Mouse (Mus musculus): ENCODE measurements around the gene Elavl1.
"Not testable (repeated sequence)": the region's sequence is repeated elsewhere in the genome, so short reads cannot be mapped to it uniquely, and the experiment has no call there.

Gene Elavl1

DNA sequence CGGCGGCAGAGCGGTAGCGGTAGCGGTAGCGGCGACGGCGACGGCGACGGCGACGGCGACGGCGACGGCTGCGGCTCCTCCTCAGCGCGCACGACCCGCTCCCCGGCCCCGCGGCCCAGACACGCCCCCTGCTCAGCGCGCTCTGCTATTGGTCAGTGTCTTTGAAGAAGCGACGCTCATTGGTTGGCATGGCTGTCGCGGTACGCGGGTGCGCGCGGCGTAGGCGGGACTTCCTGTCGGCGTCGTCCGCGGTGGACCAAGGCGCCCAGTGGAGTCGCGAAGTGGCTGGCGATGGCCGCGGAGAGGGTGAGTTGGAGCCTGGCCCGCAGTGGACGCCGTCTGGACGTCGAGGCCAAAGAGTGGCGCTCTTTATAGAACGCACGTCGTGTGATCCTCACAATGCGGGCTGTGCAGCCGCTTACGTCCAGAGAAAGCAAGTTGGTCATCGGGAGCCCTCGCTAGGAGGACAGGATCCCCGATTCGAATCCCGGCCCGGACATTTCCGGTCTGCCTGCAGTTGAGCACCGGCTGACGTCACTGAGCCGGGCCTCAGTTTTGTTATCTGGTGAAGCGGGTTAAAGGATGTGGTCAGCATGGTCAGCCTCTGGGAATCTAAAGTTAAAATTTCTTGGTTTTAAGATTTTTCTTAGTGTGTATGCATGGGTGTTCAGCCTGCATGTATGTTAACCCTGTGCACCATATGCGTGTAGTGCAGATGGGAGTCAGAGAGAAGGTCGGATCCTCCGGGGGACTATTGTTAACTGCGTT lies at the start of gene Elavl1, which contains the start of gene Ccl25:
TSS of gene Elavl1 (minus strand) at position 431 of the 768 bp plus-strand sequence.
TSS of gene Ccl25 (plus strand) at position 228 of the 768 bp plus-strand sequence.
- peak; percentile 97 for DNase-seq

DNA sequence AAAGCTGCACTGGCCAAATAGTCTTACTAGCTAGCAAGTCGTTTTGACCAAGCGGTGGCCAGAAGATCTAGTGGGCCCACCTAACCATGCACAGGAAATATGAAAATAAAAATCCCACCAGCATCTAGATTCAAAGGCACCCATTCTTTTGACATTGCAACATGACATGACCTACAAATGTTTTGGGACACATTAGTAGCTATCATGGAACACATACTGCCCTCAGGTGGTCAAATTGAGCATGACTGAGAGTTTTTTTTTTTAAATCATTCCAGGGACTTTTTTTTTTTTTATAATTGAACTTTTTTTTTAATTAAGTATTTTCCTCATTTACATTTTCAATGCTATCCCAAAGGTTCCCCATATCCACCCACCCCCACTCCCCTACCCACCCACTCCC lies 47.4 kb upstream of the Elavl1 start:
- no peak for DNase-seq

DNA sequence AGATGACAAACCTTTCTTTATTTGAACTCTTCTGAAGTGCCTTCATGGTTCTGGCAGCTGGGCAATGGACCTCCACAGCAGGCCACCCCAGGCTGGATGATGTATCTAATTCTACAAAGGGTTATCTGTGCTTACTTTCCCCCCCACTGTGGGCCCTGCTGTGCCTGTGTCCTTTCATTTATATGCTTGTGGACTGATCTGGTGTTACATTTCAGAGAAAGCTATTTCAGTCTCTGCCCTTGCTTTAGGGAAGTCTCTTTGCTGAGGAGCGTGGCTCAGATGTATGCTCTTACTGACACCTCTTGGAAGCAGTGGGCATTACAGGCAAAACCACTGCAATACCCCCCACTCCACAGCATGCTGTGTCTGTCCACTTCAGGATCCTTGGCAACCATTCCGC lies 44.9 kb upstream of the Elavl1 start:
- DNase-seq = peak; percentile 32

DNA sequence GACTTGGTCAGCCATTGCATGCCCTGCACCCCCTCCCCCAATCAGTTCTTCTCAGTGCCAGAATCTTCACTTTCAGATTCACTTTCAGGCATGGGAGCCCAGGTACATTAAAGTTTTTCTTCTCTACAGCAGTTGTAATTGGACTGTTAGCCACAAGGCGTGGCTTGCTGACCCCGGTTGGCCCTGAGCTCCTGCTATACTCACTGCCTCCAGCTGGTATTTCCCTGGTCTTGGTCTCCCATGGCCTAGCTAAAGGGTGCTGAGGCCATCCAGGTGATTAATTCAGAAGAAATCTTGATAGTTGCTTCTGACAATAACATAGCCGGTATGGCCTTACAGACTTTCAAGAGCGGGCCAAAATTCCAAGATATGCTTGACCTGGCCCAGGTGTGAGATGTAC lies 43.3 kb upstream of the Elavl1 start:
- no peak for DNase-seq

DNA sequence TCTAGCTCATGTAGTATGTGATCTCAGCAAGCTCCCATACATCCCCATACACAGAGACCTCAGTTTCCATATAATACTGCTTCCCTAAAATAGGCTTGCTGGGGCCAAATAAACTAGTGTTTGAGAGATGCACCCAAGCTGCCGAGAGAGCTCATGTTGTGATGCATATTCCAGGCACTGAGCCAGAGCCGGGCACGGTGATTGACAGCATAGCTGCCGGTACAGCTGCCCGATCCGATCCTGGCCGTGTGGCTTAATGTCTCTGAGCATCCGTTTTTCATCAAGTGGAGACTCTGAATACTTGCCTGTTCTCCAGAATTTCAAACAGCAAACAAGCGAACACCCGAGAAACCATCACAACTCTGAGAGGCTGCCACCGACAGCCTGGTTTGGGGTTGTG lies 42.6 kb upstream of the Elavl1 start:
- no peak for DNase-seq

DNA sequence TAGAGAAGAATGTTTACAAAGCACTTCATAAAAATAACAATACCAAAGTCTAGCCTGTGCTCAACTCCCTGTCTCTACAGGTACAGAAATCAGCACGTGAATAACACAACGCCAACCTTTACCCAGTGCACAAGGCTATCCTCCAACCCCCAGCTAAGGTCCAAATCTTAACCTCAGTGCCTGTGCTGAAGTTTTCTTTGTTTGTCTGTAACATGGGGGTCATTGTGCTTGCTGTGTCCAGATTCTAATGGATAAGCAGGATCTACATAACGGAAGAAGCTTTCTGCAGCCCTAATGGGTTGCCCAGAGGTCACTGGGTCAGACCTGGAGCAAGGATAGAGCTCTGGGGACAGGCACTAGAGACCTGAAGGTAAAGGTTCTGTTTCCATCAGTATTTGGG lies 41.0 kb upstream of the Elavl1 start:
- DNase-seq = no peak

DNA sequence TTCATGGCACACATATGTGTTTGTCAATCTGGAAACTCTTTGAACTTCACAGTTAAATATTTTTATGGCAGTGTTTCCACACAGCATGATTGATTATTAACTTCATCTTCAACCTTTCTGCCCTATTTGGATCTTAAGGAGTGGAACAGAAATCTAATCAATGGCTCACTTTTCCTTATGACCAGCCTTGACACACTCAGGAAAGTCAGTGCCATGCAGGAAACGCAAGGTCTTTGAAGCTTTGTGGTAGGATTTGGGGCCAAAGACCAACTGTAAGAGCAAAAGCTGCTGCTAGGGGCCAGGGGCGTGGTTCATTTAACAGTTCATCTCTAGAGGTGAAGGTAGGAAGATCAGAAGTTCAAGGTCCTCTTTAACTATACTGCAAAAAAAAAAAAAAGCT lies 35.7 kb upstream of the Elavl1 start:
- no peak for DNase-seq

DNA sequence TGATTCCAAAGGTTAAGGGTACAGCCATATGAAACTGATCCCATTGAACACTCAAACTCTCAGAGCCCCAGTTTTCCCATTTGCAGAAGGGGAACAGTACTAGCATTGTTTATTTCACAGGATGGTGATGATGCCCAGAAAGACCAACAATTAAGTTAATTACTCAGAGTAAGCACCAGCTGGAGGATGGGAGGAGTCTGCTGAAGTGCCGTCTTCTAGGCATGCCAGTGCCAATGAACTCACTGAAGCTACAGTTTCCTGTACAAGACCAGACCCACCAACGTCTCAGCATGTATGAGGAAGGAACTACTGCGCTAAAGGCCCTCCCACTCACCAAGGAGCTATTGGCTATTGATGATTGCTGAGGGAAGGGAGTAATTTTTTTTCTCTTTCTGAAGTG lies 34.1 kb upstream of the Elavl1 start:
- DNase-seq = no peak

DNA sequence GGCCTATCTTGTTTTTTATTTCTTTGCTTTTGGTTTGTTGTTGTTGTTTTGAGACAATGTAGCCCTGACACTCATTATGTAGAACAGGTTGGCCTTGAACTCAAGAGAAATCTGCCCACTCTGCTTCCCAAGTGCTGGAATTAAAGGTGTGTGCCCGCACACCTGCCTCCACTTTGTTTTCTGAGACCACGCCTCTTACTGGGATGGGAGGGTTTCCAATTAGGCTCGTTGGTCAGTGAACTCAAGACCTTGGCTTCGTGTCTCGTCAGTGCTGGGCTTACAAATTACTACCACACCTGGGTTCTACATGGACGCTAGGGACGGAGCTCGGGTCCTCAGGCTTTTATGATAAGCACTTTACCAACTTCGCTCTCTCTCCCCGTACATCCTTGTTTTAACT lies 30.2 kb upstream of the Elavl1 start:
- no peak for DNase-seq

DNA sequence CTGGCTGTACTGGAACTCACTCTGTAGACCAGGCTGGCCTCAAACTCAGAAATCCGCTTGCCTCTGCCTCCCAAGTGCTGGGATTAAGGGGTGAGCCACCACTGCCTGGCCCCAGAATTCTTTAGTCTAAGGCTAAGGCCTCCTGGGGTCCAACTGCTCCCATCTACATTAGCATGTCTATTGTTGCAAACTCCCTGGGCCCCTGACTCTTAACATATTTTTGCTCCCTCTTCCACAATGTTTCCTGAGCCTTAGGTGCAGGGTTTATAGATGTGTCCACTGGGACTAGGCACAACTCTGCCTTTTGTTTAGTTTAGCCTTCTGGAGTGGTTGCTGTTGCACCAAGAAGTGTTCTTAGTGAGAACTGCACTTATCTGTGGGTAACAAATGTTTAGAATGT lies 29.3 kb upstream of the Elavl1 start:
- DNase-seq = no peak

DNA sequence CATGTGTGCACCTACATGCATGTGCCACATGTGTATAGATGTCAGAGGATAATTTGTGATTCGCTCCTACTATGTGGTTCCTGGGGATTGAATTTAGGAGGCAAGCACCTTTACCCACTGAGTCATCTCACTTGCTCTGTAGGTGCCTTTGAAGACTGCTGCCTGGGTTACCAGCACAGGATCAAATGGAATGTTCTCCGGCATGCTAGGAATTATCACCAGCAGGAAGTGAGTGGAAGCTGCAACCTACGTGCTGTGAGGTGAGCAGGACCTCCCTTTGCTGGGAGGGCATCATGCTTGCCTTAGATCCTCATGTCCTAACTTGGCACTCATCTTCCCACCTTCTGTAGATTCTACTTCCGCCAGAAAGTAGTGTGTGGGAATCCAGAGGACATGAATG lies 28.5 kb upstream of the Elavl1 start:
- no peak for DNase-seq

DNA sequence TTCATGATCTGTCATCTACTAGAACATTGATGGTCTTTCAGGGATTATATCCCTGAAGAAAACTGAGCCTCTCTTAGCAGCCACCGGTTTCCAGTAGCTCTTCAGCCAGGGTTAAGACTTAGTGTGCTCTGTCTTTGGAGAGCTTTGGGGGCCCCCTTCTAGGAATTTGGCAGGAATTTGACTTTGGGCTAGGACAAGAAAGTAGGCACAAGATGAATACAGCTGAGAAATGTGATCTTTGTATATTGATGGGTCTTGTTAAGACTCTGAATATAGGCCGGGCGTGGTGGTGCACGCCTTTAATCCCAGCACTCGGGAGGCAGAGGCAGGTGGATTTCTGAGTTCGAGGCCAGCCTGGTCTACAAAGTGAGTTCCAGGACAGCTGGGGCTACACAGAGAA lies 27.3 kb upstream of the Elavl1 start:
- DNase-seq = not testable (repeated sequence)

DNA sequence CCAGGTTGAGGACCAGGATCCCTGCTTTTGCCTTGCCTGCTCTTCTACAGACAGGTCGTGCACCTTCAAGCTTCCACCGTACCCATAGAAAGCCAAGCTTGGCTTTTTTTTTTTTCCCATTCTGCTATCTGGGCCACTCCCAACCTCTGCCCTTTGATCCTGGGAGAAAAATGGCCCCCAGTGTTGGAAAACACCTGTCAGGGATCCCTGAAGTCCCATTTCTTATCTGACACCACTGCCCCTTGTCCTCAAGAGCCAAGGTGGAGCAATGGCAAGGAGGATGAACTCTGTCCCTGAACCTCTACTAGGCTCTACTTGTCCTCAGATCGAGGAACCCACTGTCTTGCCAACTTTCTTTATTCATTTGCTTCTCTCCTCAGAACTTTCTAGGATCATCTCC lies 25.4 kb upstream of the Elavl1 start:
- DNase-seq = no peak

DNA sequence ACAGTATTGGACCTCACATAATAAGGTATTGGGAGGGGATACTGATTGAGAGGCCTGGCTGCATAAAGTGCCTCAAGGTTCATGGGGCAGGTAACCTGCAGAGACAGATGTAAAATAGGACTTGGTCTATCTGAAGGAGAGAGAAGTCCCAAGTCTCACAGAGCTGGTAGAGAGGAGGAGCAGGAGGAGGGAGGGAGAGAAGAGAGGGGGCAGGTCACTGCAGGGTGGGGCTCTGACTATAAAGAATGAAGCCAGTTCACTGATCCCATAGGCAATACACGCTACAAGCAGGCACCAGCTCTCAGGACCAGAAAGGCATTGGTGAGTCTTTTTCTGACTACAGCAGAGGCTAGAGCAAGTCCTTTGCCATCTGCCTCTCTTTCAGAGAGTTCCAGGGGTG lies 24.1 kb upstream of the Elavl1 start:
- DNase-seq = no peak

DNA sequence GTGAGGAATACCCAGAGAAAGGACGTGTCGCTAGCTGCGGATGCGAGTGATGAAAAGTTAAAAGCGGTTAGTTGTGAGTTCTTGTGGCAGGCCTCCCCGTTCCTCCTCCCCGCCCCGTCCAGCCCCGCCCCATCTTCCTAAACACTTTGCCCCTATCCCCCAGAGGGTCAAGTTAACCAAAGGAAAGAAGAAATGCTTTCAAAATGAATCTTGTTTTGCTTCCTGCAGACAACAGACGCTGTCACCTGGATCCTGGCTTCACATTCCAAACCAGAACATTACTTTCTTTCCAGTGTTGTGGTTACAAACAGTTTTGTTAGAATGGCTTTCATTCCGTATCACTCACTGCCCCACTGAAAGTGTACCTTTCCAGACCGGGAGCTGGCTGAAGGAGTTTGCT lies 23.1 kb upstream of the Elavl1 start:
- no peak for DNase-seq

DNA sequence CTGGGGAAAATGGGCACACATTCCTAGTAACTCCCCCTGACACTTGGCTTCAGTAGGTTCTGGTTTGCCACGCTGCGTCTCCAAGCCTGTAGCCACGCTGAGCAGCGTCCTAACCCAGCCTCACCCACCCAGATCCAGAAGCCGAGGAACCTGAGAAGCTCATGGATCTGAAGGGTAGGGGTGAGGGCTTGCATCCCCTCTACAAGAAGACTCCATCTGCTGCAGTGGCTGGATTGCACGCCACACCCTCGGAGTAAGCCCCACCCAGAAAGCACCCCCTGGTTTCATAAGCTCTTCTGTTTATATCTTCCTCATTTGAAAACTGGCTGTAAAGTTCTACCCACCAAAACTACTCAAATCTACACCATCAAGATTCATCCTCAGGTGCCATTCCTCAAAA lies 22.4 kb upstream of the Elavl1 start:
- DNase-seq = no peak

DNA sequence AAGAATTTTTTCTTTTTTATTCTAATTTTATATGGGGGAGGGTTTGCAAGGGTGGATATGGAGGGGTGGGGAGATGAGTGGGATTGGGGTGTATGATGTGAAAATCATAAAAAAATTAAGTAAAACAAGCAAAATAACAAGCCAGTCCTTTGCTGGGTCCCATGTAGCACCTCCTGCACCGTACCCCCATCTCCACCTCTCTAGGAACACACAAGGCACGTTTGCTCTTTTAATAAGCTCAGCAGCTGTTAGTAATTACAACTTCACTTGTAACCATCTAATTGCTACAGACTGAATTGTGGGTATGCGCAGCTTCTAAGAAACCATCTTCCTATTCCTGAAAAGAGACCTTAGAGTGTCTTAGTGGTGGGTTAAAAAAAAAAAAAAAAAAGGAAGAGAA lies 15.0 kb upstream of the Elavl1 start:
- DNase-seq = no peak

DNA sequence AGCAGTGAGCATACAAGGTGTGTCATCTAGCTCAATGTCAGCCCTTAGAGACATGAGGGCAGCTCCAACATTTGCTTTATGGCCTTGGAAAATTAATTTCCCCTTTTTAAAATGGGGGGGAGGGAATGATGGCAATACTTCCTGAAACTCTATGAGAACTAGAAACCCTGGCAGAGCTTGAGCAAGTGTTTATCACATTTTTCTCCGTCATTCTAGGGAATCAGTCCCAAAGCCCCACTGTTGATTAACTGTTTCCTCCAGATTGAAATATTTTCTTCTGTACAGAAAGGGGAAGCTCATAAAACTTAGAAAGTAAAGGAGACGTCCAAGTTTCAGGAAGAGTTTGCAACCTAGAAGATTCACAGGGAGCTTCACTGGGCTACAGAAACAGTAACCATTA lies 10.5 kb upstream of the Elavl1 start:
- no peak for DNase-seq

DNA sequence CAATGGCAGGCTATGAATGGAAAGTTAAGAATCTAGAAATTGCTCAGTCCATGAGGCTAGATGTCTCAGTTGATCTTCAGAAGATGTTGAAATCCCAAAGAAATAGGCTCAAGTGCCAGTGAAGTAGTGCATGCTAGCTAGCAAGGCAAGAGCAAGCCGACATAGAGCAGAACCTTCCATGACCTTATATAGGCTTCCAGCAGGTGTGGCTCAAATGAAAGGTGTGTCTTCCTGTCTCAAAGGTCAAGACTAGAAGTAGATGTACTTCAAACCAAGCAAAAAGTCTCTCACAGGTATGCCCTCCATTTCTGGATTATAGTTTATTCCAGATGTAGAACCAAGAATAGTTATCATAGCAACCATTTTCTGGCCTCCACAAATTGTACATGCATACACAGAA lies 8.8 kb upstream of the Elavl1 start:
- DNase-seq = no peak

DNA sequence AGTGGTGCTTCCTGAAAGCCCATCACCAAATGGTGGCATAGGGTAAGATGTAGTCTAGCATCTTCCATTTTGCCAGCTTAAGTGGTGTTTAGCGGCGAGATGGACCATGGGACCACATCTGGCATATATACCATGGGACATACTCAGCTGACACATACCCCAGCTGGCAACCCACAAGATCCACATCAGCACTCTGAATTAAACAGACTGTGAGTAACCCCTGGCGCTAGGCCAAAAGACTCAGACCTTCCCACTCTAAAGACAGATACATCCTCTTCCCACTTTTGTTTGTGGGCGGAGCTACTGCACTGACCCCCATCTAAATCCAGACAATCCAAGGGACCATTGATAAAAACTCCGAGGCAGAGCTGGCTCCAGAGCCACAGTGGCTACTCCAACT lies 3.8 kb upstream of the Elavl1 start:
- no peak for DNase-seq

DNA sequence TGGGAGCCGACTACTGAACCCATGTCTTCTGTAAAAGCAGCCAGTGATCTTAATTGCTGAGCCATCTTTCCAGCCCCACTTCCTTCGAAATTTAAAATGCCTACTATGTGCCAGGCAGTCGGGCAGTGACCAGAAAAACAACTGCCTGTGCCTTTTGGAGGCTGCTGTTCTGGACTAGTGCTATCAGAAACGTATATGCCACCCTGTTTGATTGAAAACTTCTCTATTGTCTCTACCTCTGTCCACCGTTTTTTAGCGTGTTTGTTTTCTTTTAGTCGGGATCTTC lies 481 bp upstream of the Elavl1 start:
- DNase-seq = no peak

DNA sequence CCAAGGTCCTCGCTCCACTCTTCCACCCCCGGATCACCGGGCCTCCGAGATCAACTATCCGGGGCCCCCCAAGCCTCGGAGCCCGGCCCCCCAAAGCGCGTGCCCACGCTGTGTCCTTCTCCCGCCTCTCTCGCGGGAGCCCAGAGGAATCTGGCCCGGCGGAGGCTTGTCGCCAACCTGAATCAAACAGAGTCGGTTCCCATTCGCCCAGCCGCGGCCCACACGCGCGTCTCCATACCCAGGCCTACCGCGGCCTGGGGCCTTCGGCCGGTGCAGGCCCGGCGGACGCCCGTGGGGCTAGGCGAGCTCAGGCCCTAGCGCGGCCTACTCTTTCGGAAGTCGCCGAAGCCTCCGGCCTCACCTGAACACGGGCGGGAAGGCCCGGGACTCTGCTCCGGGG lies 688 bp downstream of the Elavl1 start:
- no peak for DNase-seq

DNA sequence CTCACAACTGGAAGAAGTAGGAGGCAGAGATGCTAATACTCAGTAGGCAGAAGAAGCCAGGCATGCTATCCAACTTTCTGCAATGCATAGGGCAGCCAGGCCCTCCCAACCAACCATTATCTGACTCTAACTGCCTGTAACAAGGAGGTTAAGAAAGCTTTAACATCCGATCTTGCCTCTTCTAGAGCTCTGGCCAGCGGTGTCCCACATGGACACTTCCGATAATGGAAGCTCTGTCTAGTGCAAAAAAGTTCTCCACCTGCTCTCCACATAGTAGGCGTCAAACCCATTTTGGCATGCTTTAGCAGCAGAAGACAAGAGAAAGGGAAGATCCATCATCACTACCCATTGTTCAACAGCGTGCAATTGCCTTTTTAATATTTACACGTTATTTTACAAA lies 1.3 kb downstream of the Elavl1 start:
- DNase-seq = no peak

DNA sequence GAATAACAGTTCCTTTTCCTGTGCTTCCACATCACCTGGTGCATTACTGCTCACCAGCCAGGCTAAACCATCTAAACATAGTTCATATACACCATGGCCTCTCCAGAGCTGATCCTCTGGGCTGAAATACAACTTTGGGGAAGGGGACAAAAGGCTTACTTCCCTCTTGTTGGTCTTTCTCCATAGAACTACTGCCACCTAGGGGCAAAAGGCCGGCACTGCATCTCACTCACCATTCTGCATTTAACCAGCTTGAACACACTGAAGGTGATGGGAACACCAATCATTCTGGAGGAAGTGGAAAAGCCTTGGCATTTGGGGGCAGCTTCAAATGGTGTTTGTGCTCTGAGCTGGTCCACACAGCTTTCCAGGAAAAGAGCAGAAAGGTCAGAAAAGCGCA lies 2.7 kb downstream of the Elavl1 start:
- DNase-seq = peak; percentile 86

DNA sequence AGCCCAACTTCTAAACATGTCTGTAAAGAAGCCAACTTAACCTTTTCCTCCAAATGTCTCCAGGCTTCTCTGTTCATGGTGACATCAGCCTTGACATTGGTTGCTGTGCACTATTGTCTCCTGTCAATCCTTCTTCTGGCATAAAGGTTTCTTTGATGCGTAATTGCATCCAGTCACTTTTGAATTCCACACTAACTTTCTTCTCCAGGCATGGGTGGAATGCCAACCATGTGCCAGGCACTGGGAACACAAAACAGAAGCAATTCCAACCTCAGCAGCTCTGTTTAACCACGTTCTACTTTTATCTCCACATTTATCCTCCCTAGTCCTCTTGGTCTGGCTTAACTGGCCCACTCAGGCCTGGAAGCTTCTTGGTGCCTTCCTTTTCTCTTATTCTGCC lies 4.2 kb downstream of the Elavl1 start:
- no peak for DNase-seq

DNA sequence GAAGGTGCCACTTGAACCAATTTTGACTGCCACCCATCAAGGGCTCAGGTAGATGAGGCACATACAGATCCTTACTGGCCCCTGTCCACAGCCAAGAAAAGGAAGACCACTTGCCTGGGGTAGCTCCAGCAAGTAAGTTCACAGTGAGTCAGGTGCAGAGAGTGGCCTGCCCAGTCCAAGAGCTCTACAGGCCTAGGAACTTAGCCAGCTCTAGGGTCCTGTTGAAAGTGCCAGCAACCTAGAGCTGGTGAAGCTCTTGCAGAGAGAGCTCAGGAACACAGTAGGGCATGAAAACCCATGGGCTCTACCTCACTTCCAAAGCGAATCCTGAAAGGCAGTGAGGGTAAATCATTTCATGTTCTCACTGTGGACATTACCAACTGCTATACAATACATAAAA lies 4.8 kb downstream of the Elavl1 start:
- DNase-seq = no peak
